Mouse (Mus musculus): ENCODE data around the gene Ell.

- TF ChIP-seq CTCF (IDR thresholded peaks at IDR 0.05; ENCODE audit: low read depth, low read length) (no peak), POLR2A (IDR thresholded peaks at IDR 0.05; ENCODE audit: insufficient read depth, low read length) (no peak), EP300 (IDR thresholded peaks at IDR 0.05; ENCODE audit: insufficient read depth, low read depth, low read length) (no peak)
Observed at GRCm38 (mm10) chr8:70604558-70604957, 65.3 kb downstream of the Ell start.
